Mouse (Mus musculus) left cerebral cortex, postnatal 10 days (tissue): ENCODE measurements at regions not wholly inside any gene's neighbourhood (a gene's known extent, or its start where the extent isn't known, plus 50 kb on each side); places are given as distances from the start of the nearest gene placed in this dataset.

Experiments
- DNase-seq, 2 experiments: peaks; one replicate each; pipeline ENCODE4 v3.0.0; 2021 to 2022; ENCODE audit warnings: low spot score in 2 of 2, mixed read lengths in 1 of 2; ENCODE audit errors: extremely low spot score in 1 of 2
- intact Hi-C: fragments of 180-260 bp; cut with DNase I; formaldehyde crosslinking; loops from one replicate; pipeline ENCODE4 v1.15.1; 2025

- intact Hi-C loops = no loop called here
- no peak for DNase-seq
Observed at GRCm38 (mm10) chrX:49387439-49387838, 76.3 kb upstream of the Arhgap36 start.

GRCm38 (mm10) chrX:49377067-49377466 lies 86.7 kb upstream of the Arhgap36 start:
- no peak for DNase-seq
- intact Hi-C loops = loop anchor here (10.0 kb wide), 1 partner anchor 1128 kb away; no protein-coding TSS in a partner anchor

GRCm38 (mm10) chrX:49370384-49370783 lies 82.3 kb upstream of the Enox2 start:
- no peak for DNase-seq
- intact Hi-C loops = loop anchor here (10.0 kb wide), 1 partner anchor 1134 kb away; no protein-coding TSS in a partner anchor

- DNase-seq = no peak
- intact Hi-C loops = no loop called here
Observed at GRCm38 (mm10) chrX:49369404-49369803, 81.3 kb upstream of the Enox2 start.

GRCm38 (mm10) chrX:49346451-49346850 lies 58.4 kb upstream of the Enox2 start:
- intact Hi-C loops = loop anchor here (5.0 kb wide), 1 partner anchor 1156 kb away; no protein-coding TSS in a partner anchor
- no peak for DNase-seq
